Mouse (Mus musculus): Measurements from ENCODE around the gene Gm2897.
"Not testable (repeated sequence)": the region's sequence is repeated elsewhere in the genome, so short reads cannot be mapped to it uniquely, and the experiment has no call there.

The Gm2897 gene

GRCm38 (mm10) chr14:3048727-3049512, at the start of gene Gm2897:
Gm2897 (plus strand) TSS chr14:3049285.
- in situ Hi-C loops (cut with MboI, MseI), result not testable (repeated sequence)

DNA sequence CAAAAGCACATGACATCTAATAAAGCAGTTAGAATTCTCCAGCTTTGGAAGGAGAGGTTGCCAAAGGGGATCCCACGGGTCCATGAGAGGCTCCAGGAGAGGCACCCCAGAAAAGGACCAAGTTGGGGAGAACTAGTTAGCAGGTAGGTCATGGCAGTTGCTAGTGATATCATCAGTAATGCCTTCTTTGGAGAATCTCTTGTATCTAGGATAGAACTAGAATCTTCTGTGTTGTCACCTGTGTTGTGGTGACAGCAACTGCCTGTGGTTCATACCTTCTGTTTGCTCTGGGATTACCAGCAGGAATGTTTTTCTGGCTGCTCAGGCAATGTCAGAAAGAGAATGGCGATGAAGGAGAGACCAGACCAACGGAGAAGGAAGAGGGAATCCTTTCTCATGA, 19.4 kb upstream of the Gm2897 start, which contains the start of gene Gm2888:
Gene Gm2888, plus strand, starts transcription at position 301 of the 400 bp plus-strand sequence.
- in situ Hi-C loops (cut with MboI, MseI), result not testable (repeated sequence)

DNA sequence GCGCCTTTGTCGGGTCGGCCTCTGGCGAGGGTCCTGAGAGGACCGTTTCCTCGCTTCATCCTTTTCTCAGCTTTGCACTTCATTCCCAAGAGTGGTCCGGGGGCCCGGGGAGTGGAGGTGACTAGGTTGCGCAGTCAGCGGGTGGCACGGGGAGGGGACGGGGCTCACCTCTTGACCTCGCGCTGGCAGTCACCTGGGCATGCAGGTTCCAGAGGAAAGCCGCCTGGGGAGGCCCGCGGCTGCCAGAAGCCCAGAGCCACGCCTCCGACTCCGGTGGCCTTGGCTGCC, 372 bp downstream of the Gm2897 start:
- in situ Hi-C loops (cut with MboI, MseI), result not testable (repeated sequence)

DNA sequence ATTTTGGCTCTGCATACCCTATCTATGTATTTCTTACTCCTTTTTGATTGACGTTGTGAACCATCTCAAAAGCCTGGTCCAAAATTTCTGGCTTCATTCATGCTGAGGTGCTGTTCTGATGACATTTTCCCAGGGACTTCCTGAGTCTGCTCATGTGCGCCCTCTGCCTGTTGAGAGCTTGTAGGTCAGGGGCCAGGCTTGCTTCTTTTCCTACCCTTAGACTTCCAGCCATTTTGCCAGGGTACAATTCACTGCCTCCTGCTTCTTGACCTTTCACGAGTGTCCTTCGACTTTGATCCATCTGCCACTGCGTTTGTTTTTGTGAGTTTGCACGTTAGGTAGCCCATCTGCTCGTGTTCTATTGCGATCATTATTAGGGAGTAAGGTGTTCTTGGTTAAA, 1.0 kb downstream of the Gm2897 start:
- in situ Hi-C loops (cut with MboI, MseI), result not testable (repeated sequence)

DNA sequence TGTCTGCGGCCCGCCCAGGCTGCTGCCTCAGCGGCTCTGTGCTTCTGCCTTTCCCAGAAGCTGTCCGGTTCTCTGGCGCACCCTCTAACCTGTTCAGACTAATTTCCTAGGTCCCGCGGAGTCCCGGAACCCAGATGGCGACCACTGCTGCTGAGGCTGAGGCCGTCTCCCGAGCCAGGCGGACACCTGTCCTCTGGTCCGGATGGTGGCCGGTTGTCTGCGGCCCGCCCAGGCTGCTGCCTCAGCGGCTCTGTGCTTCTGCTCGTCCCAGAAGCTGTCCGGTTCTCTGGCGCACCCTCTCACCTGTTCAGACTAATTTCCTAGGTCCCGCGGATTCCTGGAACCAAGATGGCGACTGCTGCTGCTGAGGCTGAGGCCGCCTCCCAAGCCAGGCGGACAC, 67.0 kb downstream of the Gm2897 start:
- in situ Hi-C loops (cut with MboI, MseI), result not testable (repeated sequence)
